Mouse (Mus musculus): Measurements from ENCODE around the gene Ltb.

- TF ChIP-seq CTCF (IDR thresholded peaks at IDR 0.05) (no peak), POLR2A (IDR thresholded peaks at IDR 0.05; ENCODE audit: insufficient read depth, low read depth, low read length) (peak; percentile 49; the same call in 1 of the 2 replicates)
Observed at GRCm38 (mm10) chr17:35172445-35173234, 21.6 kb upstream of the Ltb start.

Measured in heart, adult 2 months (tissue).